Mouse (Mus musculus) liver, embryonic 11.5 days (tissue): Measurements from ENCODE around the gene Akr1b10. TPM values are rescaled to one million over a fixed set of nuclear protein-coding genes. Genes with fewer than 3 reads are reported as not detected.
"Not testable (repeated sequence)": the region's sequence is repeated elsewhere in the genome, so short reads cannot be mapped to it uniquely, and the experiment has no call there.

ENCODE experiments used
- ATAC-seq: fragments of 200-750 bp; cut with Nextera tagmentation; replicated peaks from 2 replicates; pipeline ENCODE4 v1.8.0; 2017; ENCODE audit warnings: moderate number of reproducible peaks, mild to moderate bottlenecking, moderate TSS enrichment, moderate library complexity; ENCODE audit not compliant: low FRiP score
- DNase-seq: peaks from one replicate; pipeline ENCODE4 v3.0.0-alpha.2; 2017; ENCODE audit warnings: low spot score
- H3K27ac ChIP-seq: fragments of 300-500 bp; sonication (generic); 2 replicates; pipeline ENCODE4 v1.5.1; 2014; ENCODE audit warnings: mild to moderate bottlenecking, low read depth, low read length, control low read depth
- H3K27me3 ChIP-seq: fragments of 300-500 bp; sonication (generic); replicated peaks from 2 replicates; pipeline ENCODE4 v1.6.1; 2014; ENCODE audit warnings: low read length, mixed read lengths; ENCODE audit not compliant: control insufficient read depth, insufficient read depth
- H3K36me3 ChIP-seq: fragments of 300-500 bp; sonication (generic); 2 replicates; pipeline ENCODE4 v1.6.1; 2014; ENCODE audit warnings: mild to moderate bottlenecking, low read length, moderate library complexity, mixed read lengths; ENCODE audit not compliant: control insufficient read depth, insufficient read depth
- H3K4me1 ChIP-seq: fragments of 300-500 bp; sonication (generic); replicated peaks from 2 replicates; pipeline ENCODE4 v1.6.1; 2014; ENCODE audit warnings: low read length, mixed read lengths; ENCODE audit not compliant: control insufficient read depth, insufficient read depth
- H3K4me2 ChIP-seq: fragments of 300-500 bp; sonication (generic); 2 replicates; pipeline ENCODE4 v1.6.1; 2014; ENCODE audit warnings: mild to moderate bottlenecking, control low read depth, moderate library complexity
- H3K4me3 ChIP-seq: fragments of 300-500 bp; sonication (generic); 2 replicates; pipeline ENCODE4 v1.5.1; 2014; ENCODE audit warnings: low read depth, low read length, control low read depth
- H3K9ac ChIP-seq: fragments of 300-500 bp; sonication (generic); 2 replicates; pipeline ENCODE4 v1.6.1; 2014; ENCODE audit warnings: low read depth, low read length, control low read depth
- H3K9me3 ChIP-seq: fragments of 300-500 bp; sonication (generic); 2 replicates; pipeline ENCODE4 v1.6.1; 2016; ENCODE audit warnings: low read length, inconsistent platforms, mixed read lengths; ENCODE audit not compliant: control insufficient read depth
- WGBS: fragments of 180-500 bp; shearing (Covaris S2); extraction: QIAGEN DNeasy Blood & Tissue Kit; methylation state at CpG from one replicate; pipeline ENCODE4 v1.1.7; 2014; 5-methylcytosine and 5-hydroxymethylcytosine counted together
- polyA plus RNA-seq: library from polyadenylated mRNA; unstranded; fragments of >200 nt; fragmentation: Nextera tagmentation; extraction: Ambion mirVana; gene quantifications from 2 replicates; pipeline ENCODE4 v1.2.1, GENCODE M21; 2014

Akr1b10 gene
- polyA plus RNA-seq, 1 experiment from 2014 or later: 16.1 TPM

DNA sequence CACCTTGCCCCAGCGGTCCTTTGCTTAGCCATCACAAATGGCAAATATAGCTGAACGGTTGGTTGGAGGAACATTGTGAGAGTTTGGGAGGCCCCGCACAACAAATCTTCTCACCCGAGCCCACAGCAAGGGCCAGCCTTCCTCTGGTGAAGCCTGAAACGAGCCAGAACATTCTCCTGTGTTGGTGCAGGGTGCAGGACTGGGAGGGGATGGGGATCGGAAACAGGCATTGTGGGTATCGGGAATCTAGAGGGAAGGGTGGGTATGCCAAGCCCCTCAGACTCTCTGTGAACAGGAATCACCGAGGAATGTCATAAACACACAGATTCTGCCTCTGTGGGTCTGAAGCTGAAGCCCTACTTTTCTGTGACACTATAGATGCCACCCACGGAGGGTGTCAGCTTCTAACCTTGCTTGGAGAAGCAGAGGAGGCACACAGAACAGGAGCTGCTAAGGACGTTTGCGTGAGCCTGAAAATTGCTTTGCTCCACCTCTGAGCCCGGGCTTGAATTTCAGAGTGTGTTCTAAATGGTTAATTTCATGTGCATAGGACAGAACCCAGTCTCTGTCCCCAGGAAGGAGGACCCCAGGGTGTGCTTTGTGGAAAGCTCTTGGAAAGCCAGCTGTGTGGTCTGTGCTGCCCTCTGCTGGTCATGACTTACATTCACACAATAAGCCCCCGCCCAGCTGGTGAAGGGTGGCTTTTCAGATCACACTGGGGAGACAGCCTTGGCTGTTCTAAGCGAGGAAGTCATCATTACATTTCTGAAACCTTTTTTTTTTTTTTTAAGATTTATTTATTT is 37.7 kb upstream of the Akr1b10 start:
- H3K4me3 ChIP-seq: no peak overlapping the region
- WGBS: 47% methylated on average over 14 of the region's 14 CpGs

DNA sequence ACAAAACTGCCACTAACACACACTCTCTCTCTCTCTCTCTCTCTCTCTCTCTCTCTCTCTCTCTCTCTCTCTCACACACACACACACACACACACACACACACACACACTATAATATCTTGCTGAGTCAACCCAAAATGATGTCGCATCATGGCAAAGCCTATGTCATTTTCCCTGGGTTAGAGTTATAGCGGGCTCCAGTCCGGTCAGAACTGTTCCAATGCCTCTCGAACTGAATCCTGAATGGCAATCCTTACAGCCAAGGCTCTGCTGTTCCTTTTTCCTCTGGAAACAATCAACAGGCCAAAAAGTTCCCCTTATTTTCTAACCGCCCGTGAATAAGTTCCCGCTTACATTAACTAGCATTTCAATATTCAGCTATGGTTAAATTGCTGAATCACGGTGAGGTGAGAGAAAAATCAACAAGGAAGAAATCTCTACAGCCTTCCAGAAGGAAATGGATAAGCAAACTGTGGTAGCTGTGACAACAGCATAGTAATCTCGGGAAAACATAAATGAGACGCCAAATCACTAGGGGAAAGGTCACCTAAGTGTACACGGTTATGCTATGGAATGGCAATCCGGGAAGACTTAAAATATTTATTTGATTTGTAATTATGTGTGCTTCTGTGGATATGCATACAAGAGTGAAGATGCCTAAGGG is 33.9 kb upstream of the Akr1b10 start:
- H3K27me3 ChIP-seq: no peaks in the 10 kb centered on the region; the same call in 1 of the 2 replicates
- no peak overlapping the region for H3K4me3 ChIP-seq
- H3K9ac ChIP-seq: no peak overlapping the region
- DNase-seq (no peak), ATAC-seq (no peak)
- 78% methylated on average over 12 of the region's 12 CpGs for WGBS
- no peak overlapping the region for H3K4me2 ChIP-seq
- no peak overlapping the region for H3K27ac ChIP-seq
- no peaks in the 10 kb centered on the region for H3K36me3 ChIP-seq
- no peaks in the 10 kb centered on the region for H3K9me3 ChIP-seq
- peaks cover 5% of the 10 kb centered on the region for H3K4me1 ChIP-seq

More for the DNA sequence above, 37.7 kb upstream of the Akr1b10 start:
- DNase-seq (peak; percentile 68), ATAC-seq (0 out of 2 replicates have a peak, but pooled peaks have one; percentile 34)
- Histone ChIP-seq H3K27me3 (no peaks in the 10 kb centered on the region; the same call in 1 of the 2 replicates), H3K4me2 (no peak overlapping the region), H3K36me3 (no peaks in the 10 kb centered on the region), H3K4me1 (no peaks in the 10 kb centered on the region), H3K9me3 (no peaks in the 10 kb centered on the region), H3K9ac (no peak overlapping the region), H3K27ac (no peak overlapping the region)

DNA sequence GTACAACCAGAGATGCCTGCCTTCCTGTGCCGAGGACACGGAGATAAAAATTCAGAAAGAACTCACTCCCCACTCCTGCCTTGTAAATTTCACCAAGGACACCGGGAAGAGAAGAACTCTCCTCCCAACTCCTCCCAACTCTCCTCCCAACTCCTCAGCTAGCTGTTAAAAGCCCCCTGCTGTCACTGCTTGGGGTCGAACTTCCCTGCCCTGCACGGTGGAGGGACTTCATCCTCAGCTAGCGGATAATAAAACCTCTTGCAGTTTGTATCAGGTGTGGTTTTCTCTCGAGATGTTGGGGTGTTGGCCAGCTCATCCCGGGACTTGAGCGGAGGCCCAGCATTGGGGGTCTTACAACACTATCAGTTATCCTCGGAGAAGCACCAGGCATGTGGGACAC is 32.5 kb upstream of the Akr1b10 start:
- not testable (repeated sequence) for H3K4me1 ChIP-seq, H3K9ac ChIP-seq, H3K36me3 ChIP-seq, H3K9me3 ChIP-seq, ATAC-seq, H3K4me3 ChIP-seq, DNase-seq, H3K4me2 ChIP-seq, H3K27ac ChIP-seq, H3K27me3 ChIP-seq
- 41% methylated on average over 10 of the region's 10 CpGs for whole genome bisulfite sequencing

DNA sequence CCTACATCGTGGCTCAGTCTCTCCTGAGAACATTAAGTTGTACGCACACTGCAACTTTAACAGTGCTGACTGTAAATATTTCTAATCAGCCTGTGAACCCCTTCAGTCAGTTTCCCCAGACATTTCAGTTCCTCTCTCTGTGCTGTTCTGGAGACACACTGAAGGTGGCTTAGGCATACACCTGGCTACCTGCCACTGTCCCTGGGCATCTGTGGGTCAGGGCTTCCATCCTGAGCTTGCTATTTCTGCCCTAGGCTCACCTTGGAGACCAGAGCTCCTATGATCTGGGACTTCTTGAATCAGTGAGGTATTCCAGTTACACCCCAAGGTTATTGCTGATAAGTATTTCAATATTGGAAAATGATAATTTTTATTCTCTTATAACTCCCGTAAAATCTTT is 31.6 kb upstream of the Akr1b10 start:
- DNase-seq (no peak), ATAC-seq (no peak)
- Histone ChIP-seq H3K4me2 (no peak overlapping the region), H3K27ac (no peak overlapping the region), H3K9ac (no peak overlapping the region), H3K27me3 (no peaks in the 10 kb centered on the region), H3K4me3 (no peak overlapping the region), H3K4me1 (peaks cover 5% of the 10 kb centered on the region), H3K36me3 (no peaks in the 10 kb centered on the region), H3K9me3 (no peaks in the 10 kb centered on the region)
- WGBS: 90% methylated on average over 3 of the region's 3 CpGs

DNA sequence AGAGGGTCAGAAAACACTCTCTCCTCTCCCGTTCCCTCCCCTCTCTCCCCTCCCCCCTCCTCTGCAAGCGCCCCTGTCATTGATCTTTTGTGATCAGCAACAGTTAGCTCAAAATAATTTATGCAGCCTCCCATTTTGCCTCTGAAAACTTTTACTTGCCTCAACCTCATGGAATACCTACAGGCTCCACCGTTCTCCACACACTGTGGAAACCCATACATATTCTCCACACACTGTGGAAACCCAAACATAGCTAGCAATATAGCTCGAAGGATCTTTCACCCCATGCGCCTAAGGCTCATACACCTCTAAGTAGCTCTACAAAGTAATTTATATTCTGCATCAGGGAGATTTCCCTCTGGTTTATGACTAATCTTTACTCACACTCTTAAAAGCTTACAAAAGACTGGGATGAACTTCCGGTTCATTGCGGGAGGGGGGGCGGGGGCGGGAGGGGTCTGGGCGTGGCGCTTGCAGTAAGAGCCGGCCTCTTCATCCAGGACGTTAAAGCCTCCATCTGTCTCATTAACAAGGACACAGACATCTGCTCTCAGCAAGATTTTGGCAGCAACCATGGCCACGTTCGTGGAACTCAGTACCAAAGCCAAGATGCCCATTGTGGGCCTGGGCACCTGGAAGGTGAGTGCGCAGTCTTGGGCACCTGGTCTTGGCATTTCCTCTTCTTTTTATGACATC is 30.2 kb upstream of the Akr1b10 start, which contains the start of gene Akr1b8:
TSS of gene Akr1b8 (plus strand) at position 462 of the 696 bp plus-strand sequence.
- H3K4me1 ChIP-seq: peaks cover 5% of the 10 kb centered on the region
- DNase-seq: peak; percentile 39
- WGBS: 14% methylated on average over 16 of the region's 16 CpGs
- H3K4me2 ChIP-seq: peak within 1 kb of the TSS; percentile 72
- peak within 1 kb of the TSS; percentile 35 for H3K4me3 ChIP-seq
- H3K9ac ChIP-seq: peak within 1 kb of the TSS; percentile 25; the same call in 1 of the 2 replicates
- H3K36me3 ChIP-seq: no peaks in the 10 kb centered on the region
- no peaks in the 10 kb centered on the region for H3K9me3 ChIP-seq
- H3K27ac ChIP-seq: no peak within 1 kb of the TSS
- no peak; the same call in 1 of the 2 replicates for ATAC-seq
- H3K27me3 ChIP-seq: no peaks in the 10 kb centered on the region

DNA sequence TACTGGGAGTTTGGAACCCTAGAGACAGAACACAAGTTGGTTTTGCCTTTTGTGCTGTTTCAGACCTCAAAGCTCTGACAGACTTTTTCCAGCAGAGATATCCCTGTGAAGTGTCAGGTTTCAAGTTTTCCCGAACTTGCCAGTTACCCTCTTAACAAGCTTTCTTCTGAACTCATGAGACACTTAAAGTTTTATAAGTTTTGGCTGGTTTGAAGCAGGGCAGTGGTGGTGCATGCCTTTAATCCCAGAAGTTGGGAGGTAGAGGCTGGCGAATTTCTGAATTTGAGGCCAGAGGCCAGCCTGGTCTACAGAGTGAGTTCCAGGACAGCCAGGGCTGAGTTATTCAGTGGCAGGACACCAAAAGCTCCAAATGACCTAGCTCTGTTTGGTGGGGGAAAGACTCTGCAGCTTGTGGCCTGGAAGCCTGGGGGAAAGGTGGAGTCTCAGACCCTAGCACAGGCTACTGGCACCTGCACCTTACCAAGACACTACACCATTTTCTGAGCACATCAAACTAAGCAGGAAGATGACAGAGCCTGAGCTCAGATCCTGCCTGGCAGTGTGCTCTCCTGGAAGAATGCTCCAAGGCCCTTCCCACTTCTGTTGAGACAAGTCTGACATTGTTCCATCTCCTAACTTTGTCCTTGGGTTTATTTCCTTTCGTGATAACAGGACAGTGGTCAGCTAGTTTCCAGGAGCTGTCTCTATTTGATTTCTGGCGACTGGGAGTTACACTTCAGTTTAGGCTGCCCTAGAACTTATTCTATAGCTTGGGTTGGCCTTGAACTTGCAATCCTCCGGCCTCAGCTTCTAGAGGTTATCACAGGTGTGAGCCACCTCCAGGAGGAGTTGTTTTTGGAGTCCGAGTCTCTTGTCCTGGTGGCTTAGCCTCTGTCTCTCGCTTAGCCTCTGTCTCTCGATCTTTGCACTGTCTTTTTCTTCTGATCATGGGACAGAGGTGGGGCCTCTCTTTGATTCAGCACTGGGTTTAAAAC is 29.4 kb upstream of the Akr1b10 start:
- Histone ChIP-seq H3K4me1 (peaks cover 5% of the 10 kb centered on the region), H3K36me3 (no peaks in the 10 kb centered on the region), H3K4me2 (peak overlapping the region; percentile 72), H3K27ac (no peak overlapping the region), H3K9ac (no peak overlapping the region), H3K9me3 (no peaks in the 10 kb centered on the region), H3K4me3 (peak overlapping the region; percentile 35; the same call in 1 of the 2 replicates), H3K27me3 (no peaks in the 10 kb centered on the region)
- WGBS: 57% methylated on average over 8 of the region's 8 CpGs
- DNase-seq: no peak
- no peak for ATAC-seq

DNA sequence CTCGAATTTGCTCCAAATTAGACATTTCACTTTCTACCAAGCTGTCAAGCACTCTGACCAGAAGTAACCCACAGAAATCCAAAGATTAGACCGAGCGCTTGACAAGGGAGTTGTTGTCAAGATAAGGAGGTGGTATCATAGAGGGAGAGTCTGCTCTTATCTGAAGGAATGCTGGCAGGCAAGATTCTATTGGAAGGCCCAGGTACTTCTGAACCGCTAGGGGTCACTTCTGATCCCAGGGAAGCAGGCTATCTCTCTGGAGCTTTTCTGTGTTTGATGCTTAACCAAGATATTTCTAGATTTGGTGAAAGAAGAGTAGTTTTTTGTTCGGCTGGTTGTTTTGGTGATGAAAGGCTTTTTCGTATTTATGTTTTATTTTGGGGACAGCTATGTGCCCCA is 28.7 kb upstream of the Akr1b10 start:
- Histone ChIP-seq H3K4me1 (peaks cover 5% of the 10 kb centered on the region), H3K9ac (no peak overlapping the region), H3K36me3 (no peaks in the 10 kb centered on the region), H3K9me3 (no peaks in the 10 kb centered on the region), H3K27ac (no peak overlapping the region), H3K27me3 (no peaks in the 10 kb centered on the region), H3K4me3 (no peak overlapping the region), H3K4me2 (no peak overlapping the region)
- DNase-seq (no peak), ATAC-seq (no peak)
- 44% methylated on average over 6 of the region's 6 CpGs for WGBS

DNA sequence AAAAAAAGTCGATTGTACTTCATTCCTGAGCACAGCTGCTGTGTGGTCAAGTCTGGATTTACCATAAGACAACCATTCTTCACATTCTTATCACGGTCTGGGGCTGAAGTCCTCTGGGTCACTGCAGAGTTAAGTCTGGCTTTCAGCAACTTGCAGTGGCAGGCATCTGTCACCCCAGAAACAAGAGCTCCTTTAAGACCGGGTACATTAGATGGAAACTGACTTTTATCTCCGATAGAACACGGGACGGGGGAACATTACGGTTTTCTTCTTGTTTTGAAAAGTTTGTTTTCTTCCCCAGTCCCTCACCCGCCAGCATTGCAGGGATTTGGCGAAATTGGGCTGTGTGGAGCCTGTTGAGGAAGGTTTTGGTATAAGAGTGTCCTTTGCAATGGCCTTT is 28.2 kb upstream of the Akr1b10 start:
- ATAC-seq (no peak), DNase-seq (no peak)
- no peak overlapping the region for H3K4me3 ChIP-seq
- H3K9ac ChIP-seq: no peak overlapping the region
- no peaks in the 10 kb centered on the region for H3K36me3 ChIP-seq
- H3K4me1 ChIP-seq: peaks cover 5% of the 10 kb centered on the region
- 70% methylated on average over 9 of the region's 9 CpGs for WGBS
- no peak overlapping the region for H3K4me2 ChIP-seq
- no peaks in the 10 kb centered on the region for H3K27me3 ChIP-seq
- H3K9me3 ChIP-seq: no peaks in the 10 kb centered on the region
- no peak overlapping the region for H3K27ac ChIP-seq
